Comparison of ENCODE assay signal across 8 mouse cellular contexts in the genomic region with DNA sequence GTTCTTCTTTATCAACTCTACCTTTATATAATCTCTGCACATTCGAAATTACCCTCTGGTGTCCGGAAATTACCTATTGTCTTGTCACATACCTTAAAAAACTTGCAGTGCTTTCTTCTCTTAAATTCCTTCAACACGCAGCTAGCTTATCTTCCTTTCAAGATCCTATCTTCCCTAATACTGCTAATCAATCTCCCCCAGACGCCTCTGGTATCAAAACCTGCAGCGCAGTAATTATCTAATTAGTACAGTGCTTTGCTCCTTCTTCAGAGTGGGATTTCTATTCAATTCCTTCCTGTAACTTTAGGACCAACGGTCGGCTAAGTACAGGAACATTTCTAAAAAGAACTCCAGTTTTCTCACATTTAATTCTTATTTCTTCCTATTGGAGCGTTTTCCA. TPM values are rescaled to one million over a fixed set of nuclear protein-coding genes. Genes with fewer than 3 reads are reported as not detected.
DNase-seq lines count a peak whose midpoint lies in the region; ATAC-seq and TF ChIP-seq lines count a peak whose summit lies in the region.

No protein-coding gene starts in this region.

- peak overlapping the region; percentile 99 for H3K27ac ChIP-seq in heart, embryonic 16.5 days (ENCODE audit: low read length)
- H3K27ac ChIP-seq in bone marrow macrophage, adult 2 months (ENCODE audit: insufficient read depth, low read depth, low read length): peak overlapping the region; percentile 78
- H3K27ac ChIP-seq in hindbrain, embryonic 13.5 days: peak overlapping the region; percentile 97
- H3K27ac ChIP-seq in midbrain, embryonic 11.5 days (ENCODE audit: low read depth, low read length): peak overlapping the region; percentile 92; the same call in 1 of the 2 replicates

- WGBS in heart, embryonic 16.5 days: 3% methylated on average over 8 of the region's 8 CpGs
- WGBS in hindbrain, embryonic 13.5 days: 5% methylated on average over 8 of the region's 8 CpGs
- 7% methylated on average over 8 of the region's 8 CpGs for WGBS in midbrain, embryonic 11.5 days

- peaks cover 14% of the 10 kb centered on the region for H3K4me1 ChIP-seq in heart, embryonic 16.5 days (ENCODE audit: control insufficient read depth, insufficient read depth, low read length)
- H3K4me1 ChIP-seq in bone marrow macrophage, adult 2 months (ENCODE audit: control insufficient read depth, insufficient read depth, low read length): peaks cover 19% of the 10 kb centered on the region
- peaks cover 33% of the 10 kb centered on the region for H3K4me1 ChIP-seq in hindbrain, embryonic 13.5 days (replicated peaks)
- peaks cover 17% of the 10 kb centered on the region for H3K4me1 ChIP-seq in midbrain, embryonic 11.5 days (ENCODE audit: control insufficient read depth, insufficient read depth, low read length)

- no peak for TF ChIP-seq POLR2A in bone marrow macrophage, adult 2 months (IDR thresholded peaks at IDR 0.05; ENCODE audit: borderline replicate concordance, low read depth, low read length)

- no peak for TF ChIP-seq CTCF in bone marrow macrophage, adult 2 months (IDR thresholded peaks at IDR 0.05; ENCODE audit: low read depth, low read length)

- ATAC-seq in heart, embryonic 16.5 days (replicated peaks; ENCODE audit: extremely low read depth, insufficient read depth, low FRiP score): no peak
- no peak for ATAC-seq in hindbrain, embryonic 13.5 days (ENCODE audit: low FRiP score)
- ATAC-seq in midbrain, embryonic 11.5 days (ENCODE audit: low FRiP score): no peak

- no peaks in the 10 kb centered on the region for H3K9me3 ChIP-seq in heart, embryonic 16.5 days (replicated peaks; ENCODE audit: control insufficient read depth, low read length)
- H3K9me3 ChIP-seq in hindbrain, embryonic 13.5 days: no peaks in the 10 kb centered on the region
- no peaks in the 10 kb centered on the region for H3K9me3 ChIP-seq in midbrain, embryonic 11.5 days (ENCODE audit: control insufficient read depth, low read length)

- no peak for DNase-seq in heart, adult 18-20 months
- no peak for DNase-seq in midbrain, embryonic 11.5 days (ENCODE audit: low spot score, missing footprints)
- no peak for DNase-seq in right cerebral cortex, adult 18-20 months
- DNase-seq in urinary bladder, postnatal 10 days (ENCODE audit: low spot score): no peak
- DNase-seq in kidney, postnatal 4 days: no peak

- peak overlapping the region; percentile 88 for H3K4me2 ChIP-seq in heart, embryonic 16.5 days (ENCODE audit: low read depth, low read length)
- peak overlapping the region; percentile 75 for H3K4me2 ChIP-seq in hindbrain, embryonic 13.5 days
- H3K4me2 ChIP-seq in midbrain, embryonic 11.5 days: peak overlapping the region; percentile 56

- H3K36me3 ChIP-seq in heart, embryonic 16.5 days (ENCODE audit: control insufficient read depth, insufficient read depth): peaks cover 9% of the 10 kb centered on the region
- H3K36me3 ChIP-seq in hindbrain, embryonic 13.5 days: peaks cover 8% of the 10 kb centered on the region
- peaks cover 2% of the 10 kb centered on the region; the same call in 1 of the 2 replicates for H3K36me3 ChIP-seq in midbrain, embryonic 11.5 days (ENCODE audit: control insufficient read depth, insufficient read depth, low read length)

- no peaks in the 10 kb centered on the region for H3K27me3 ChIP-seq in heart, embryonic 16.5 days (ENCODE audit: control insufficient read depth, insufficient read depth, low read length)
- H3K27me3 ChIP-seq in hindbrain, embryonic 13.5 days: no peaks in the 10 kb centered on the region
- no peaks in the 10 kb centered on the region for H3K27me3 ChIP-seq in midbrain, embryonic 11.5 days (ENCODE audit: control insufficient read depth, insufficient read depth, low read length)

- peak overlapping the region; percentile 90 for H3K9ac ChIP-seq in heart, embryonic 16.5 days (ENCODE audit: low read length)
- peak overlapping the region; percentile 90 for H3K9ac ChIP-seq in hindbrain, embryonic 13.5 days
- peak overlapping the region; percentile 85 for H3K9ac ChIP-seq in midbrain, embryonic 11.5 days (ENCODE audit: low read length)

- H3K4me3 ChIP-seq in heart, embryonic 16.5 days (ENCODE audit: low read length): peak overlapping the region; percentile 80
- peak overlapping the region; percentile 96 for H3K4me3 ChIP-seq in bone marrow macrophage, adult 2 months (ENCODE audit: insufficient read depth, low read length)
- H3K4me3 ChIP-seq in hindbrain, embryonic 13.5 days: peak overlapping the region; percentile 84
- peak overlapping the region; percentile 70 for H3K4me3 ChIP-seq in midbrain, embryonic 11.5 days (ENCODE audit: low read depth, low read length)

RNA-seq across cellular contexts. Expression of a gene that starts 1.0 kb away (rescaled TPM):
- 36.3 and 41.5 TPM in 2 replicates for polyA plus RNA-seq in heart, embryonic 16.5 days (2015; fragmentation: Nextera tagmentation; extraction: Ambion mirVana)
- 1 to 10 TPM; 7.6 to 8.8 TPM for total RNA-seq in heart, adult 18-20 months (2021)
- polyA plus RNA-seq in bone marrow macrophage, adult 2 months (2012; ENCODE audit: insufficient read depth, insufficient read length, missing spikeins): 44.3 and 49.0 TPM in 2 replicates
- polyA plus RNA-seq in hindbrain, embryonic 13.5 days (2015; fragmentation: Nextera tagmentation; extraction: Ambion mirVana): 41.9 TPM in 2 replicates
- 59.9 and 71.2 TPM in 2 replicates for polyA plus RNA-seq in midbrain, embryonic 11.5 days (2014; fragmentation: Nextera tagmentation; extraction: Ambion mirVana)

RNA-seq across cellular contexts. Expression of a gene that starts 1.6 kb away (rescaled TPM):
- polyA plus RNA-seq in heart, embryonic 16.5 days (2015; fragmentation: Nextera tagmentation; extraction: Ambion mirVana): 13.9 and 16.8 TPM in 2 replicates
- 1 to 10 TPM; 6.4 to 7.2 TPM for total RNA-seq in heart, adult 18-20 months (2021)
- 58.7 and 65.8 TPM in 2 replicates for polyA plus RNA-seq in bone marrow macrophage, adult 2 months (2012; ENCODE audit: insufficient read depth, insufficient read length, missing spikeins)
- polyA plus RNA-seq in hindbrain, embryonic 13.5 days (2015; fragmentation: Nextera tagmentation; extraction: Ambion mirVana): 21.3 and 23.4 TPM in 2 replicates
- polyA plus RNA-seq in midbrain, embryonic 11.5 days (2014; fragmentation: Nextera tagmentation; extraction: Ambion mirVana): 28.9 and 33.6 TPM in 2 replicates
